Mouse (Mus musculus) lung, adult 2 months (tissue): ENCODE data around the gene Apom. TPM values are rescaled to one million over a fixed set of nuclear protein-coding genes. Genes with fewer than 3 reads are reported as not detected.

ENCODE experiments used
- DNase-seq: peaks from one replicate; pipeline ENCODE4 v3.0.0; 2022
- H3K4me1 ChIP-seq: fragments of 200-500 bp; 2 replicates; pipeline ENCODE4 v1.6.1; 2011; ENCODE audit warnings: low read length; ENCODE audit not compliant: control insufficient read depth, insufficient read depth
- H3K4me3 ChIP-seq: fragments of 200-500 bp; replicated peaks from 2 replicates; pipeline ENCODE3; 2011; ENCODE audit warnings: low read depth, mild to moderate bottlenecking, control low read depth, low read length; ENCODE audit errors: extremely low read depth
- CTCF ChIP-seq: fragments of 200-500 bp; IDR thresholded peaks from 2 replicates; pipeline ENCODE4 v1.5.1; 2011; ENCODE audit warnings: mild to moderate bottlenecking, low read length, control low read depth; ENCODE audit not compliant: insufficient read depth
- POLR2A ChIP-seq: fragments of 200-500 bp; IDR thresholded peaks from 2 replicates; pipeline ENCODE4 v1.6.1; 2011; ENCODE audit warnings: low read depth, mild to moderate bottlenecking, control low read depth, low read length, borderline replicate concordance; ENCODE audit errors: extremely low read depth
- WGBS: fragments of 180-500 bp; shearing (Covaris S2); methylation state at CpG from one replicate; pipeline ENCODE4 v1.1.7; 2018; 5-methylcytosine and 5-hydroxymethylcytosine counted together
- polyA plus RNA-seq: library from polyadenylated mRNA; depleted of rRNA; stranded (reverse); fragments of >200 nt; gene quantifications from 2 replicates; pipeline ENCODE4 v1.2.3, GENCODE M21; 2012; rRNA removed

Gene Apom
- polyA plus RNA-seq, 1 experiment: 0.12 TPM

GRCm38 (mm10) chr17:35079778-35080177 lies 52.1 kb downstream of the Apom start:
- Histone ChIP-seq H3K4me1 (no peaks in the 10 kb centered on the region; the same call in none of the 2 replicates), H3K4me3 (no peak overlapping the region)
- TF ChIP-seq CTCF: no peak
- no peak for TF ChIP-seq POLR2A
- WGBS: 49% methylated on average over 9 of the region's 9 CpGs
- DNase-seq: no peak

Other genes starting within 250 kb of the Apom start
- gene C2, start 233.8 kb downstream of the Apom start, polyA plus RNA-seq: 25.8 and 27.7 TPM in 2 replicates
- gene Ehmt2, start 233.6 kb downstream of the Apom start, polyA plus RNA-seq: 192 and 199 TPM in 2 replicates
- gene Slc44a4, start 217.6 kb downstream of the Apom start, polyA plus RNA-seq: 11.6 and 13.5 TPM in 2 replicates
- 40.4 and 46.6 TPM in 2 replicates for gene Neu1, start 200.8 kb downstream of the Apom start, polyA plus RNA-seq
- 20.1 and 93.1 TPM in 2 replicates for gene Hspa1b, start 172.8 kb downstream of the Apom start, polyA plus RNA-seq
- not detected in 2 replicates for gene Gm20481, start 162.1 kb downstream of the Apom start, polyA plus RNA-seq
- gene Hspa1a, start 159.9 kb downstream of the Apom start, polyA plus RNA-seq: 12.9 and 66.3 TPM in 2 replicates
- 0.81 and 1.3 TPM in 2 replicates for gene Hspa1l, start 159.3 kb downstream of the Apom start, polyA plus RNA-seq
- gene Lsm2, start 150.2 kb downstream of the Apom start, polyA plus RNA-seq: 42.3 and 51.6 TPM in 2 replicates
- gene Vars, start 131.1 kb downstream of the Apom start, polyA plus RNA-seq: 119 and 159 TPM in 2 replicates
- 4.0 and 4.2 TPM in 2 replicates for gene Vwa7, start 115.5 kb downstream of the Apom start, polyA plus RNA-seq
- gene Sapcd1, start 104.0 kb downstream of the Apom start, polyA plus RNA-seq: 2.1 and 2.8 TPM in 2 replicates
- gene Msh5, start 85.3 kb downstream of the Apom start, polyA plus RNA-seq: 5.4 and 6.0 TPM in 2 replicates
- 124 and 153 TPM in 2 replicates for gene Clic1, start 82.1 kb downstream of the Apom start, polyA plus RNA-seq
- 137 and 141 TPM in 2 replicates for gene Ddah2, start 73.0 kb downstream of the Apom start, polyA plus RNA-seq
- 3.8 and 90.0 TPM in 2 replicates for gene Ly6g6c, start 66.7 kb downstream of the Apom start, polyA plus RNA-seq
- 1.0 and 2.1 TPM in 2 replicates for gene Mpig6b, start 65.9 kb downstream of the Apom start, polyA plus RNA-seq
- 5.8 and 25.7 TPM in 2 replicates for gene Ly6g6e, start 55.1 kb downstream of the Apom start, polyA plus RNA-seq
- 14.5 and 16.7 TPM in 2 replicates for gene Ly6g6d, start 54.0 kb downstream of the Apom start, polyA plus RNA-seq
- 0.16 and 0.84 TPM in 2 replicates for gene Ly6g6f, start 46.4 kb downstream of the Apom start, polyA plus RNA-seq
- 196 and 245 TPM in 2 replicates for gene Abhd16a, start 42.8 kb downstream of the Apom start, polyA plus RNA-seq
- gene Ly6g5c, start 23.8 kb downstream of the Apom start, polyA plus RNA-seq: not detected in 2 replicates
- 1.4 and 2.0 TPM in 2 replicates for gene Ly6g5b, start 16.6 kb downstream of the Apom start, polyA plus RNA-seq
- gene Gpank1, start 10.6 kb downstream of the Apom start, polyA plus RNA-seq: 17.9 and 21.9 TPM in 2 replicates
- gene Csnk2b, start 10.0 kb downstream of the Apom start, polyA plus RNA-seq: 232 and 297 TPM in 2 replicates
- gene D17H6S53E, start 5.7 kb downstream of the Apom start, polyA plus RNA-seq: 12.1 and 12.9 TPM in 2 replicates
- gene Bag6, start 3.1 kb upstream of the Apom start, polyA plus RNA-seq: 227 and 234 TPM in 2 replicates
- gene Prrc2a, start 32.8 kb upstream of the Apom start, polyA plus RNA-seq: 327 and 373 TPM in 2 replicates
- 1.4 and 1.6 TPM in 2 replicates for gene Aif1, start 44.0 kb upstream of the Apom start, polyA plus RNA-seq
- gene Lst1, start 56.4 kb upstream of the Apom start, polyA plus RNA-seq: 19.7 and 37.0 TPM in 2 replicates
- gene Ltb, start 62.4 kb upstream of the Apom start, polyA plus RNA-seq: 28.1 and 29.9 TPM in 2 replicates
- gene Tnf, start 70.0 kb upstream of the Apom start, polyA plus RNA-seq: 2.1 and 2.5 TPM in 2 replicates
- 1.0 and 1.1 TPM in 2 replicates for gene Lta, start 73.3 kb upstream of the Apom start, polyA plus RNA-seq
- 1.2 TPM in 1 of 2 replicates, not detected in the other for gene Gm16181, start 88.8 kb upstream of the Apom start, polyA plus RNA-seq
- gene Atp6v1g2, start 101.6 kb upstream of the Apom start, polyA plus RNA-seq: 6.3 and 8.1 TPM in 2 replicates
- gene Nfkbil1, start 103.7 kb upstream of the Apom start, polyA plus RNA-seq: 16.5 and 21.6 TPM in 2 replicates
- gene Ddx39b, start 109.7 kb upstream of the Apom start, polyA plus RNA-seq: 245 and 304 TPM in 2 replicates
- 878 and 1,286 TPM in 2 replicates for gene H2-D1, start 130.7 kb upstream of the Apom start, polyA plus RNA-seq
- gene H2-Q1, start 188.4 kb upstream of the Apom start, polyA plus RNA-seq: 0.49 and 0.71 TPM in 2 replicates
- 6.4 and 6.6 TPM in 2 replicates for gene H2-Q2, start 210.2 kb upstream of the Apom start, polyA plus RNA-seq
- 152 and 267 TPM in 2 replicates for gene H2-Q4, start 247.6 kb upstream of the Apom start, polyA plus RNA-seq